Mouse (Mus musculus): ENCODE data around the gene Cirbp. TPM values are rescaled to one million over a fixed set of nuclear protein-coding genes. Genes with fewer than 3 reads are reported as not detected.
A peak's percentile ranks its signal among the peaks of the same experiment; 100 is the strongest.

Gene Cirbp
- total and polyA plus RNA-seq, 2 experiments: 25.9 to 37.0 TPM

DNA sequence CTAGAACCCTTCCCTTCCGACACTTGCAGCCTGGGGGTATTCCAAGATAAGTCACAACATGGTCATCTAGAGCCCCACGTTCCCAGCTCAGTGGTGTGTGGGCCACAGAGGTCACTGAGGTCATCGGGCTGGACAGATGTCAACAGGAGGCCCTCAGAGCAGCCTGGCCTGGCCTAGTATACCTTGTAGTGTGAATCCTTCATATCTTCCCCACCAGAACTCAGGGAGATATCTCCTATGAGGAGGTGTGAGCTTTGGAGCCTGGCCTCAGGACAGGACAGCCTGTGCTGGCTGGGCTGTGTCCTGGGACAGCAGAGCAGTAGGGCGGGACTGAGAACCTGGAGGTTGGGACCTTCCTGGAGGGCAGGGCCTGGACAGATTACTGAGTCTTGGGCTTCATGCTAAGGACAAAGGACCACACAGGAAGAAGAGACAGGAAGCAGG lies 19.2 kb upstream of the Cirbp start:
- Histone ChIP-seq H3K9ac (ENCODE audit: low read depth, low read length) (peak overlapping the region; percentile 36), H3K36me3 (ENCODE audit: control insufficient read depth, insufficient read depth, low read length) (peaks cover 3% of the 10 kb centered on the region; the same call in 1 of the 2 replicates), H3K4me3 (ENCODE audit: insufficient read depth, low read depth, low read length) (no peak overlapping the region), H3K4me1 (ENCODE audit: control insufficient read depth, insufficient read depth, low read length) (peaks cover 26% of the 10 kb centered on the region), H3K27me3 (ENCODE audit: control insufficient read depth, insufficient read depth, low read length) (no peaks in the 10 kb centered on the region), H3K79me2 (ENCODE audit: control insufficient read depth, insufficient read depth, low read length) (peaks cover 40% of the 10 kb centered on the region), H3K27ac (replicated peaks; ENCODE audit: insufficient read depth, low read depth, low read length) (peak overlapping the region; percentile 94)
- no peak for TF ChIP-seq CTCF (IDR thresholded peaks at IDR 0.05; ENCODE audit: low read depth, low read length)
- no peak for TF ChIP-seq POLR2A (IDR thresholded peaks at IDR 0.05; ENCODE audit: extremely low read depth, insufficient read depth, low read length)
- WGBS: 21% methylated on average over 4 of the region's 4 CpGs
- DNase-seq (ENCODE audit: extremely low read depth, low read depth, low spot score): peak; percentile 76

- peak overlapping the region; percentile 90 for H3K9ac ChIP-seq (ENCODE audit: low read depth, low read length)
- H3K4me1 ChIP-seq (ENCODE audit: control insufficient read depth, insufficient read depth, low read length): peaks cover 27% of the 10 kb centered on the region
- no peaks in the 10 kb centered on the region for H3K27me3 ChIP-seq (ENCODE audit: control insufficient read depth, insufficient read depth, low read length)
- peaks cover 3% of the 10 kb centered on the region; the same call in 1 of the 2 replicates for H3K36me3 ChIP-seq (ENCODE audit: control insufficient read depth, insufficient read depth, low read length)
- DNase-seq (ENCODE audit: extremely low read depth, low read depth, low spot score): no peak
- peaks cover 43% of the 10 kb centered on the region for H3K79me2 ChIP-seq (ENCODE audit: control insufficient read depth, insufficient read depth, low read length)
- peak overlapping the region; percentile 86; the same call in 1 of the 2 replicates for H3K4me3 ChIP-seq (ENCODE audit: insufficient read depth, low read depth, low read length)
- no peak for TF ChIP-seq CTCF (IDR thresholded peaks at IDR 0.05; ENCODE audit: low read depth, low read length)
- no peak for TF ChIP-seq POLR2A (IDR thresholded peaks at IDR 0.05; ENCODE audit: extremely low read depth, insufficient read depth, low read length)
- H3K27ac ChIP-seq (replicated peaks; ENCODE audit: insufficient read depth, low read depth, low read length): peak overlapping the region; percentile 94
- WGBS: 48% methylated on average over 5 of the region's 5 CpGs
Observed at GRCm38 (mm10) chr10:80147146-80147718, 18.6 kb upstream of the Cirbp start.

DNA sequence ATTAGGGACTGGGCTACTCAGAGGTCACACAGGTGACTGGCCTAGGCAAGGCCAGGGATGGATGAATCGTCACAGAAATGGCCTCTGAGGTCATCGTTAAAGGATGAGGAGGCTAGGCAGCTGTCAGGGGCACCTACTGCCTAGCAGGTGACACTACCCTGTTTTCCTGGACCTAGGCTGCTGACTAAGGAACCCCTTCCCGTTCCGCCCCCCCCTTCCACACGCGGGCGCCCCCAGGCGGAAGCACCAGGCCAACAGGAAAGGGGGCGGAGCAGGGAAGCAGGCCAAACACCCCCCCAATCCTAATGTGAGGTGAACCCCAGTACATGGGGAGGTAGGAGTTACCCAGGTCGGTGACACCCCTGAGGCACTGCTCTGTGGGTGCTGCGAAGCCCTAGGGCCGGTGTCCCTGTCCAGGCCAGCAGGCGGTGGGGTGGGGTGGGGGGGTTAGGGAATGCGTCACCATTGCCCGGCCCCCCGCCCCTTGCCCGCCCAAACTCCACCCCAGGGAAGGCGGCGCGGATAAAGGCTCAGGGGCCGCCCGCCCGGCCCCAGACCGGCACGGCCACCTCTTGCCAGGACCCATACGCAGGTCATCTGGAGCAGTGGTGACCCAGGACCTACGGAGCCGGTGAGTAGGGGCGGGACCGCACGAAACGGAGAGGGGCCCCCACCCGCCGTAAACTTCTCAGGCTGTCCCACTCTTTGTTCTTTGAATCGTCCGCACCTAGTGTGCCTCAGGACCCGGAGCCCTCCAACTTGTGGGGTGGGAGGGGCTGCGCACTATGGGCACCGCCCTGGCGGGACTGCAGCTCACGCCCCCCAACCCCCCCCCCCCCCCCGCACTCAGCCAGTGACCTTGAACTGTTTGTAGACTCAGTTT lies 17.8 kb upstream of the Cirbp start, which contains the start of gene Midn:
TSS of gene Midn (plus strand) at position 554 of the 883 bp plus-strand sequence.
- Histone ChIP-seq H3K4me3 (ENCODE audit: insufficient read depth, low read depth, low read length) (peak within 1 kb of the TSS; percentile 86), H3K4me1 (ENCODE audit: control insufficient read depth, insufficient read depth, low read length) (peaks cover 33% of the 10 kb centered on the region), H3K36me3 (ENCODE audit: control insufficient read depth, insufficient read depth, low read length) (peaks cover 3% of the 10 kb centered on the region; the same call in 1 of the 2 replicates), H3K27ac (replicated peaks; ENCODE audit: insufficient read depth, low read depth, low read length) (peak within 1 kb of the TSS; percentile 94), H3K27me3 (ENCODE audit: control insufficient read depth, insufficient read depth, low read length) (no peaks in the 10 kb centered on the region), H3K79me2 (ENCODE audit: control insufficient read depth, insufficient read depth, low read length) (peaks cover 38% of the 10 kb centered on the region), H3K9ac (ENCODE audit: low read depth, low read length) (peak within 1 kb of the TSS; percentile 90)
- 1% methylated on average over 42 of the region's 42 CpGs for WGBS
- peak; percentile 77 for DNase-seq (ENCODE audit: extremely low read depth, low read depth, low spot score)
- peak; percentile 98 for TF ChIP-seq POLR2A (IDR thresholded peaks at IDR 0.05; ENCODE audit: extremely low read depth, insufficient read depth, low read length)
- TF ChIP-seq CTCF (IDR thresholded peaks at IDR 0.05; ENCODE audit: low read depth, low read length): peak; percentile 55

GRCm38 (mm10) chr10:80148610-80149290 lies 17.0 kb upstream of the Cirbp start:
- H3K27ac ChIP-seq (replicated peaks; ENCODE audit: insufficient read depth, low read depth, low read length): peak overlapping the region; percentile 94
- TF ChIP-seq POLR2A (IDR thresholded peaks at IDR 0.05; ENCODE audit: extremely low read depth, insufficient read depth, low read length) (0 out of 2 replicates have a peak, but pooled peaks have one; percentile 41), CTCF (IDR thresholded peaks at IDR 0.05; ENCODE audit: low read depth, low read length) (peak; percentile 69)
- H3K4me3 ChIP-seq (ENCODE audit: insufficient read depth, low read depth, low read length): peak overlapping the region; percentile 86
- peak; percentile 96 for DNase-seq (ENCODE audit: extremely low read depth, low read depth, low spot score)
- H3K9ac ChIP-seq (ENCODE audit: low read depth, low read length): peak overlapping the region; percentile 90
- H3K36me3 ChIP-seq (ENCODE audit: control insufficient read depth, insufficient read depth, low read length): peaks cover 1% of the 10 kb centered on the region; the same call in 1 of the 2 replicates
- WGBS: under 1% methylated on average over 57 of the region's 57 CpGs
- H3K27me3 ChIP-seq (ENCODE audit: control insufficient read depth, insufficient read depth, low read length): no peaks in the 10 kb centered on the region
- peaks cover 34% of the 10 kb centered on the region for H3K79me2 ChIP-seq (ENCODE audit: control insufficient read depth, insufficient read depth, low read length)
- H3K4me1 ChIP-seq (ENCODE audit: control insufficient read depth, insufficient read depth, low read length): peaks cover 34% of the 10 kb centered on the region
